Mouse (Mus musculus) retina, embryonic 14.5 days (tissue): ENCODE data around the gene Zfp229.
"Not testable (repeated sequence)": the region's sequence is repeated elsewhere in the genome, so short reads cannot be mapped to it uniquely, and the experiment has no call there.

Source experiments
- DNase-seq: peaks from one replicate; pipeline ENCODE4 v3.0.0-alpha.2; 2015; ENCODE audit warnings: low spot score

The Zfp229 gene

DNA sequence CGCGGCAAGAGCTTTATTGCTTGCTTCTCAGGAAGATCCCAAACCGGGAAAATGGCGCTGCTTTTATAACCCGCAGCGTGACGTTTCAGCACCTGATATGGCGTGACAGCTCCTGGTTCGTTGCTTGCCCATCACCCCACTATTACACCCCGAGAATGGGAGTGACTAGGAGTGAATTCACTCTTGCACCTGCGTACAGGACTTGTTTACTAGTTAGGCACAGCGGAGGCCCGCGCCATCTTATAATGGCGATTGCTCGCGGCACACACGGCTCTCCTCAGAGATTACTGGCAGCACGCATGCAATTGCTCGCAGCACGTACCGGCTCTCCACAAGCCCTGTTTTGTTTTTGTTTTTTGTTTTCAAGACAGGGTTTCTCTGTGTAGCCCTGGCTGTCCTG lies at the start of gene Zfp229:
Gene Zfp229 (plus strand): TSS at position 301 of the 400 bp plus-strand sequence.
- DNase-seq, result not testable (repeated sequence)

DNA sequence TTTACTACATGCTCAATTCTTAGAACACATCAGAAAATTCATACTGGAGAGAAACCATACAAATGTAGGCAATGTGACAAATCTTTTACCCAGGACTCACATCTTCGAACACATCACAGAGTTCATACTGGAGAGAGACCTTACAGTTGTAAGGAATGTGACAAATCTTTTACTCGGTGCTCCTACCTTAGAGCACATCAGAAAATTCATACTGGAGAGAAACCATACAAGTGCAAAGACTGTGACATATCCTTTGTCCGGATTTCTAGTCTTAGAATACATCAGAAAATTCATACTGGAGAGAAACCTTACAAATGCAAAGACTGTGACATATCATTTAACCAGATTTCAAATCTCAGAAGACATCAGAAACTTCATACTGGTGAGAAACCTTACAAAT lies 39.0 kb upstream of the Zfp229 start, which contains the start of gene Gm10226:
Gene Gm10226 (plus strand): TSS at position 301 of the 400 bp plus-strand sequence.
- no peak for DNase-seq

DNA sequence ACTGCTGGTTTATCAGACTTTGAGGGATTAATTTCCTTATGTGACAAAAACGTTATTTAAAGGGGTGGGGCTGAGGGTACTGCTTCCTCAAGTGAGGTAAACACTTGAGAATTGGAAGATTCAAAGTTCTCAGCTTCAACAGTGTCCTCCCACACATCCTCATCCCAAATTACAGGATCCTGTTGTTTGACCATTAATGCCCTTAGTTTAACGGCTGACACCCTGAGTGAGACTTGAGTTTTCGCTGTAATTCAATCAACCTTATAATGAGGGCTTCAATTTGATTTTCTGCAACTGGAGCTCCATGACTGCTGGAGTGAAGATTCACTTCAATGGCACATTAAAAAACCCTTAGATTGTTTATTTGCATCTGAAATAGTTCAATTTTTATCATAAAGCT lies 37.3 kb upstream of the Zfp229 start:
- no peak for DNase-seq

DNA sequence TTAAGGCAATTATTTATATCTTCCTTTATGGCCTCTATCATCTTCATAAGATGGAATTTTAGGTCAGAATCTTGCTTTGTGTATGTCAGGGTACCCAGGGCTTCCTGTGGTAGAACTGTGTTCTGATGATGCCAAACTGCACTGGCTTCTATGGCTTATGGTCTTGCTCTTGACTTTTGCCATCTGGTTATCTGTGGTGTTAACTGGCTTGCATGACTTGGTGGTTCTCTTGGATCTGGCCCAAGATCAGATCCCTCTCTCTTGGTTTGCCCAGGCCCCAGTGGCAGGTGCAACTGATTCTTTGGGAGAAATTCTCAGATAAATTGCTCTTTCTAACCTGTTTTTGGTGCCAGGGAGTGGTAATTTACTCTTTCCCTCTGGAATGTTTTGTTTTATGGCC lies 34.5 kb upstream of the Zfp229 start:
- no peak for DNase-seq

DNA sequence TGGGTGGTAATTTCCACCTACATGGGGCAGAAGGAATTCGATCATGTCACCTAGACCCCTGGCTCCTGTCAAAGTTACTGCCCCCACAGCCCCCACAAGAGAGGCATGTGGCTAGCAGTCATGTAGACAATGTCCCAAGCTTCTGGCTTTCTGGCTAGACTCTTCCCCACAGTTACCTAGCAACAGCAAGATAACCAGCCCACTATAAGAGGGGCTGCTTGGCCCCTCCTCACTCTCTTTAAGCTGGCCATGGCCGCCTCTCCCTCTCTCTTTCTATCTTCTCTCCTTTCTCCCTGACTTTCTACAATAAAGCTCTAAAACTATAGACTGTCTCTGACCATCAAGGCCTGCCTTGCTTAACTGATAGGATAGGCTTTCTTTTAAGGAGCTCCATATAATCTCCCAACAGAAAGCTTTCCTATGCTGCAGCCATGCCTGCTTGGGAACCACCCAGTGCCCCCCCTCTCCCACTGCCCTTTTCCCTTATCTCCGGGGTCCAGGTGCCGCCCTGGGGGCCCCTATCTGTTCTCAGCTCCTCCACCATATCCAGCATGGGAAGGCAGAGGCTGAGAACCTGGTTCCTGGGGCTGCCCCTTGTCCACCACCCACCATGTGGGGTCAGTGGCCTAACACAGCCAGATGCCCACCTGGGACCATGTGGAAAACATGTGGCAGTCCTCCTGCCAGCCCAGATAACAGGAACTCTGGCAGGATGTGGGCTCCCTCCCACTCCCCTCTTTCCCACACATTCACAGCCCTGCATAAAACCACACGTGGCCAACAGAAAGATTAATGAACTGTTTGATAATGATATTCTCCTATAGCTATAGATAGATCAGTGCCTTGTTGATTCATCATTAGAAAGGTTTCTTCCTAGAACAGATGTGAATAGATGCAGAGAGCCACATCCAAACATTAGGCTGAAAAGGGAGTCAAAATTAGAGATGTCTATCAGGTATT lies 28.0 kb upstream of the Zfp229 start:
- DNase-seq, result no peak

DNA sequence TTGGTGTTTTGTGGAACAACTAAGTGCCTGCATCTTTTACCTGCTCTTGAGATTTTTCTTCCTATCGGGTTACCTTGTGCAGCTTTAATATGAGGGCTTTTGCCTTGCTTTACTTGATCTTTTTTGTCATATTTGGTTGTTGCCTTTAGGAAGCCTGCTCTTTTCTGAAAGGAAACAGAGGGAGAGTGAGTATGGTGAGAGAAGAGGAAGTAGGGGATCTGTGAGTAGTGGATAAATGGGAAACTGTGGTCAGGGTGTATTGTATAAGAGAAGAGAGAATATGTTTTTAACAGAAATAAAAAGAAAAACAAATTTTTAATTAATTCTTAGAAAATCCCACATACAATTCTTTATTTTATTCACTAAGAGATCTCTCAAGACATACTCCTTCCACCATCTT lies 27.2 kb upstream of the Zfp229 start:
- DNase-seq, result no peak

DNA sequence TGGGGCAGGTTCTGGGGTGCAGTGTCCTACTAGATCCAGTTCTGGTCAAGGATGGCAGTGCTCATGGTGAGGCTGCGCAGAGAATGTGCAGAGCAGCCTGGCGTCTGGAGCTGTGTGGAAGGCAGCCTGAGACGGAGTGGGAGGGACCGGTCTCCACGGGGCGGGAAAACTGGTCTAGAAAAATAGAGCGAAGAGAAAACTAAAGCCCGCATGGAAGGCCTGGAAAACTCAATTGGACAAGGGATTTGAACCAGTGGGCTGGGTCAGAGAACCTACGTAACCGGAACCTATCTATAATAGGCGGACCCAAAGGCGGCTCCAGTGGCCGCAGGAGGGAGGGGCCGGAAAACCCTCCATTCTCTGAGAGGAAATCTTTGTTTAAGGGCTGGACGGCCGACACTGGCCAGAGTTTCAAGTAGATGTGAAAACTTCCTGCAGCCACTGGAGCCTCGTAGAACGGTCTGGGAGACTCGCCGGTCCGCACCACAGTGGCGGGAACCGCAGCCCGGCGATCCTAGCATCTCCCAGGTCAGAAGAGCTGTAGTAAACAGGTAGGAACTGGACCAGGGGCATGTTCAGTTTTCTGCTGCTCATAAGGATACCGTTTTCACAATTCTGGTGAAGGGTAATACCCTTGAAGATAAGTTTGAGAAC lies 23.1 kb upstream of the Zfp229 start, which contains the start of gene Zfp760:
Gene Zfp760 (plus strand): TSS at position 399 of the 654 bp plus-strand sequence.
- peak; percentile 94 for DNase-seq

DNA sequence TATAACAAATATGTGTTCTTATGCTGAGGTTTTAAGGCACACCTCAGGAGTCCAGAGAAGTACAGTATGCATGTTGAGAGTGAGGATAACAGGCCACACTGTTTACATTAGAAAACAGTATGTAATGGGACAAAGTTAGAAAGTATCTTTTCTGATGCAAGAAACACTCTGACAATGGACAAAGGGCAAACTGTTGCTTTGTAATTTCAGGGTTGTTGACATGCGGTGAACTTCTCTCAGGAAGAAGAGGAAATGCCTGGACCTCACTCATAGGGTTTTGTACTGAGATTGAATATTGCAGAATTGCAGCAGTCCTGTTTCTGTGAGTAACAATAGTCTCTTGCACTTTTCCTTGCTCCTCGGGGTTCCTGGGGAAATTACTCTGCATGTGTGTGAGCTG lies 22.2 kb upstream of the Zfp229 start:
- no peak for DNase-seq

DNA sequence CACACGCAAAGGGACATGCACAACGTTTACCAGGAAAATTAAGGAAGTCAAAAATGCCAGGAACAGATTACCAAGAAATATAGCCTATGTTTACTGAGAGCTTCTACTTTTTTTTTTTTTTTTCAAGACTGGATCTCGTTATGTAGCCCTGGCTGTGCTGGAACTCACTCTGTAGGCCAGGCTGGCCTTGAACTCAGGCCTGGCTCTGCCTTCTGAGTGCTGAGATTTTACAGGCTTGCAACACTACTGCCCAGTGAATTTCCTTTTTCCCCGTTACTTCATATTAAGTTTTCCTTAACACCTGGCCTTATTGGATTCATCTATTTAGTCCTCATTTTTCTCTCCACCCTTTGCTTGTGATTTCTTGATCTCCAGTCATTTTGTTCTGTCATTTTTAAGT lies 2.5 kb downstream of the Zfp229 start:
- DNase-seq, result no peak

DNA sequence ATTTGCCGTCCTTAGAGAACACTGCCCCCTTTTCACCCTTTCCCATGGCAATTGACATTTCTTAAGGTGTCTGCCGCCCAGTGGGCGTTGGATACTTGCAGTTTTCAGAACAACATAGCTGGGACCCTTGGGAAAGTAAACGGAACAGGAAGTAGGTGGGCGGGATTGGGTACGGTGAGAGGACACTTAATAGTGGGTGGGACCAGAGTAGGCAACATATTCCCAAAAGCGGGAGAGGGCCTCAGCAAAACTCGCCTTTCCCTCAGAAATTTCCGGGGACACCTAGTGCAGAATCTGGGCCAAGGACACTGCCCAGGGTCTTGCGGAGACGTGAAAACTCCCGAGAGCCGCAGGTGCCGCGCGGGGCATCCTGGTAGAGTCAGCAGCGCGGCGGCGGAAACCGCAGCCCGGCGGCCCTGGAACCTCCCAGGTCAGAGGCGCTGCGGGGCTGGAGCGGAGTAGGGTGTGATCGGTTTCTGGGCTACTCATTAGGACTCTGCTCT lies 3.0 kb downstream of the Zfp229 start:
- peak; percentile 84 for DNase-seq

DNA sequence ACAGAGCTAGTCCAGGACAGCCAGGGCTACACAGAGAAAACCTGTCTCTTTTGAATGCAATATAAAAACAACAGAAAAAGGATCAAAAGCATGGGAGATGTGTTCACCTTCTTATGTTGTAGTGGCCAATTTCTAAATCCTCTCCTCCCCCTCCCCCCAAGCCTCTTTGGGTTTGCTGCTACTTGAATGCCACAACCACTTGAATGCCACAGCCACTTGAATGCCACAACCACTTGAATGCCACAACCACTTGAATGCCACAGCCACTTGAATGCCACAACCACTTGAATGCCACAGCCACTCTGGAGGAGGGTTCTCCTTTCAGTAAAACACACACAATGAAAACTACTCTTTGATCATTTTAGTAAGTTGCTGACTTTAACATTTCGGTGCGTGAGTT lies 22.2 kb downstream of the Zfp229 start:
- DNase-seq, result no peak

DNA sequence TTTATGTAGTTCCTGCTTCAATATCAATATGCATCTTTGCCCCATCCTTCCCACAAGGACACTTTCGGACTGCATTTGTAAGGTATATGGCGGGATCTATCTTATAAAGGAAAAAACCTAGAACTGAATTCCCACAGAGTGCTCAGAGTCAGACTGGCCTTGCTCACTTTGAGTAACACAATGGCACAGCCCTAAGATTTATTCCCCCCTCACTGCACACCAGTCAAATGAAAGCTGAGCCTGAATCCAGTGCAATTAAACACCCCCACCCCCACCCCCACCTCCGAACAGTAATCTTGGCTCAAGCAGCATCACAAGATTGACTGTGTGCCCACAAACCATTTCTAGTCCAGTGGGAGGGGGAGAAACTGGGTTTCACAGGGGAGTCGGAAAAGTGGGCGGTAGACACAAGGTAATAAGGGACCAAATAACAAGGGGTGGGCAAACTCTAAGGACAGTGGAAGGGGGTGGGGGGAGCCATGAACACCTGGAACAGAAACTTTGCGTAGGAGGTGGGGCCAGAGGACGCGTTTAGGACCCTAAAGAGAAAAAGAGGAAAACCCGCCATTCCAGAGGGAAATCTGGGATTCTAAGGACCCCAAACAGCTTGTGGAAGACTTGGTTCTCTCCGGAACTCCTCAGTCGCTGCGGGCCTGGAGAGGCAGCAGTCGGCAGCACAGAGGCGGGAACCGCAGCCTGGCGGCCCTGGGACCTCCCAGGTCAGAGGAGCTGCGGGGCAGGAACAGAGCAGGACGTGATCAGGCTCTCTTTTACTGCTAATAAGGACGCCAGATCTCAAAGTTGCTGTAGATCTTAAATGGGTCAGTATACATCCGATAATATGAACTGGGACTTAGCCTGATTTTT lies 23.0 kb downstream of the Zfp229 start:
- peak; percentile 45 for DNase-seq

DNA sequence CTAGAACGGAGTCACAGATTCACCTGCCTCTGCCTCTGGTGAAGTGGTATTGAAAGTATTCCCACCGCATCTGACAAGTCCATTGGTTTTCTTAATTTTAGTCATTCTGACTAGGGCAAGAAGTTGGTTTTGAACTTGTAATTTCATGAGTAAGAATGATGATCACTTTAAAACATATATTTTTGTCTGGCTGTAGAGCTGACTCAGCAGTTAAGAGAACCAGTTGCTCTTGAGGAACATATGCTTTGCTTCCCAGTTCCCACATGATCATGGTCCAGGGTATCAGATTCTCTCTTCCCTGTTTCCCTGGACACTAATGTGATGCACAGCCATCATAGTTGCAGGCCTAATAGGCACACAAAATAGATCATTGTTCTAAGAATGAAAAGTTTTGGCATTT lies 39.7 kb downstream of the Zfp229 start:
- DNase-seq, result no peak

DNA sequence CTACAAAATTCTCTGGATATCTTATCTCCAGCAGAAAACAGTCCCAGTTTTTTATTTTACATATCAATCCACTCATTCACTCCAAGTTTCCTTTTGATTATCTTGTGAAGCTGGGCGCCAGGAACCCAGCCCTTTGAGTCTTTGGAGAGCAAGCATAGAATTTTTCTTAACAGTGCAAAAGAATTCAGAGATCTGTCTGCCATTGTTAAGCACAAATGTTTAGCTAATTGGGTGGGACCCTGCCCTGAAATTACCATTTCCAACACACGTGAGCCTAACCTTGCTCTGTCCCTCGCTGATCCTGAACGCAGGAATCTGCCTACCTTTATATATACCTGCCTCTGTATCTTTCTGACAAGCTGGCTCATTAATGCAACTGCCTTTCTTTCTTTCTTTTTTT lies 61.7 kb downstream of the Zfp229 start:
- DNase-seq, result no peak

DNA sequence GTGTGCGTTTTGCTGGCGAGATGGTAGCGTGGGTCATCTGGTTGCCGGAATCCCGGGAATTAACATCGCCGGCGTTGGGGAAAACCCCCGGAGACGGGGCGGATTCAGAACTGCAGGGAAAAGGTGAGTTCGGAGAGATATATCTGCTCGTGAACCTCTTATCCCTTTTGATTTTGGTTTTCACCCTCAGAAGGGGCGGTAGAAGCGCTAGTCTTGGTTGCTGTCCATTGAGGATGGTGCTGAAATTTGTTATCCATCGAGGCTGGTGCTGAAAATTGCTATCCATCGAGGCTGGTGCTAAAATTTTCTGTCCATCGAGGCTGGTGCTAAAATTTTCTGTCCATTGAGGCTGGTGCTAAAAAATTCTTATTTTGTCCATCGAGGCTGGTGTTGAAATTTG lies 70.8 kb downstream of the Zfp229 start:
- DNase-seq, result peak; percentile 26
